Mouse (Mus musculus): ENCODE results near the gene Prpf8. TPM values are rescaled to one million over a fixed set of nuclear protein-coding genes. Genes with fewer than 3 reads are reported as not detected.

The Prpf8 gene
- polyA plus RNA-seq, 1 experiment: 90.2 TPM

DNA sequence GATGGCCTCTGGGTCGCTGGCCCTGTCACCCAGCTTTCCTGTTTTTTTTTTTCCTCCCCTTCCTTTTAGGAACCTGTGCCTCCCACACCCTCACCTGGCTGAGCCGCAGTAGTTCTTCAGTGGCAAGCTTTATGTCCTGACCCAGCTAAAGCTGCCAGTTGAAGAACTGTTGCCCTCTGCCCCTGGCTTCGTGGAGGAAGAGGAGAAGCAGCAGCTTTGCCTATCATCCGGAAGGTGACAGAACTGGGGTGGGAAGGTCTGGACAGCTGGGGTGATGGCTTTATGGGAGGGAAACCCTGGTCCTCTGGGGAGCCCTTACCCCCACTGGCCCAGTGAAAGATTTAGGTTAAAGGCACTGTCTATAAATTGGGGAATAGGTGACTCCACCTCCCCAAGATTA, 23.0 kb upstream of the Prpf8 start:
- WGBS: 61% methylated on average over 4 of the region's 4 CpGs
- no peak overlapping the region for H3K4me3 ChIP-seq (replicated peaks; ENCODE audit: extremely low read depth, low read depth, low read length)
- H3K4me1 ChIP-seq (ENCODE audit: control insufficient read depth, insufficient read depth, low read length): peaks cover 23% of the 10 kb centered on the region
- DNase-seq: no peak
- TF ChIP-seq CTCF (IDR thresholded peaks at IDR 0.05; ENCODE audit: insufficient read depth, low read length) (no peak), POLR2A (IDR thresholded peaks at IDR 0.05; ENCODE audit: borderline replicate concordance, extremely low read depth, low read depth, low read length) (no peak)

- no peak overlapping the region for H3K4me3 ChIP-seq (replicated peaks; ENCODE audit: extremely low read depth, low read depth, low read length)
- 83% methylated on average over 6 of the region's 6 CpGs for WGBS
- H3K4me1 ChIP-seq (ENCODE audit: control insufficient read depth, insufficient read depth, low read length): peaks cover 20% of the 10 kb centered on the region
- no peak for TF ChIP-seq POLR2A (IDR thresholded peaks at IDR 0.05; ENCODE audit: borderline replicate concordance, extremely low read depth, low read depth, low read length)
- no peak for TF ChIP-seq CTCF (IDR thresholded peaks at IDR 0.05; ENCODE audit: insufficient read depth, low read length)
- DNase-seq: no peak
These were observed 22.2 kb upstream of the Prpf8 start for GRCm38 (mm10) chr11:75464417-75464816.

GRCm38 (mm10) chr11:75465051-75465450, 21.6 kb upstream of the Prpf8 start:
- Histone ChIP-seq H3K4me1 (ENCODE audit: control insufficient read depth, insufficient read depth, low read length) (peaks cover 13% of the 10 kb centered on the region), H3K4me3 (replicated peaks; ENCODE audit: extremely low read depth, low read depth, low read length) (no peak overlapping the region)
- no peak for DNase-seq
- WGBS: 73% methylated on average over 6 of the region's 6 CpGs
- TF ChIP-seq CTCF (IDR thresholded peaks at IDR 0.05; ENCODE audit: insufficient read depth, low read length) (no peak), POLR2A (IDR thresholded peaks at IDR 0.05; ENCODE audit: borderline replicate concordance, extremely low read depth, low read depth, low read length) (no peak)

- Histone ChIP-seq H3K4me1 (ENCODE audit: control insufficient read depth, insufficient read depth, low read length) (peaks cover 12% of the 10 kb centered on the region), H3K4me3 (replicated peaks; ENCODE audit: extremely low read depth, low read depth, low read length) (no peak overlapping the region)
- DNase-seq: no peak
- 97% methylated on average over 4 of the region's 4 CpGs for WGBS
- no peak for TF ChIP-seq POLR2A (IDR thresholded peaks at IDR 0.05; ENCODE audit: borderline replicate concordance, extremely low read depth, low read depth, low read length)
- peak; percentile 11; the same call in 1 of the 2 replicates for TF ChIP-seq CTCF (IDR thresholded peaks at IDR 0.05; ENCODE audit: insufficient read depth, low read length)
These were observed 19.7 kb upstream of the Prpf8 start for GRCm38 (mm10) chr11:75466731-75467505.

- Histone ChIP-seq H3K4me1 (ENCODE audit: control insufficient read depth, insufficient read depth, low read length) (peaks cover 12% of the 10 kb centered on the region), H3K4me3 (replicated peaks; ENCODE audit: extremely low read depth, low read depth, low read length) (peak overlapping the region; percentile 53)
- TF ChIP-seq CTCF (IDR thresholded peaks at IDR 0.05; ENCODE audit: insufficient read depth, low read length) (no peak), POLR2A (IDR thresholded peaks at IDR 0.05; ENCODE audit: borderline replicate concordance, extremely low read depth, low read depth, low read length) (no peak)
- WGBS: 15% methylated on average over 19 of the region's 19 CpGs
- DNase-seq: peak; percentile 48
These were observed 19.0 kb upstream of the Prpf8 start for GRCm38 (mm10) chr11:75467512-75468215.

DNA sequence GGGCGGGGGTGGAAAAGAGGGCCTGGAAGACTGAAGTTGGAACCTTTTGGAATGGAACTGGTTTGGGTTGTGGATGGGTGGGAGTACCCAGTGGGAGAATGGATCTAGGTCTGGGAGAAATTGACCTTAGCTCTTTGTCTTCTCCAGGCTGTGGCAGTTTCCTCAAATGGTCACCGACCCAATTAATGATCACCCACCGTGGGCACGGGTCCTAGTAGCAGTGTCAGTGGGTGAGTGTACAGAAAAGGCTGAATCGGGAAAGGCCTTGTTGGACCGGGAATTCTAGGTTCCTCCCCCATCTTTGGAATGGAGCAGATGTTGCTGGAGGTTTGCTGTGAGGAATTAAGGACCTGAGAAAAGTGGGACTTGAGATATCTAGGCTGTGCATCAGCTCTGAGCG, 18.2 kb upstream of the Prpf8 start:
- DNase-seq: no peak
- Histone ChIP-seq H3K4me3 (replicated peaks; ENCODE audit: extremely low read depth, low read depth, low read length) (peak overlapping the region; percentile 53), H3K4me1 (ENCODE audit: control insufficient read depth, insufficient read depth, low read length) (peaks cover 7% of the 10 kb centered on the region)
- 69% methylated on average over 7 of the region's 7 CpGs for WGBS
- TF ChIP-seq CTCF (IDR thresholded peaks at IDR 0.05; ENCODE audit: insufficient read depth, low read length) (no peak), POLR2A (IDR thresholded peaks at IDR 0.05; ENCODE audit: borderline replicate concordance, extremely low read depth, low read depth, low read length) (no peak)

GRCm38 (mm10) chr11:75469261-75469660, 17.4 kb upstream of the Prpf8 start:
- Histone ChIP-seq H3K4me1 (ENCODE audit: control insufficient read depth, insufficient read depth, low read length) (peaks cover 4% of the 10 kb centered on the region), H3K4me3 (replicated peaks; ENCODE audit: extremely low read depth, low read depth, low read length) (no peak overlapping the region)
- 95% methylated on average over 4 of the region's 4 CpGs for WGBS
- TF ChIP-seq CTCF (IDR thresholded peaks at IDR 0.05; ENCODE audit: insufficient read depth, low read length): no peak
- no peak for TF ChIP-seq POLR2A (IDR thresholded peaks at IDR 0.05; ENCODE audit: borderline replicate concordance, extremely low read depth, low read depth, low read length)
- DNase-seq: no peak

DNA sequence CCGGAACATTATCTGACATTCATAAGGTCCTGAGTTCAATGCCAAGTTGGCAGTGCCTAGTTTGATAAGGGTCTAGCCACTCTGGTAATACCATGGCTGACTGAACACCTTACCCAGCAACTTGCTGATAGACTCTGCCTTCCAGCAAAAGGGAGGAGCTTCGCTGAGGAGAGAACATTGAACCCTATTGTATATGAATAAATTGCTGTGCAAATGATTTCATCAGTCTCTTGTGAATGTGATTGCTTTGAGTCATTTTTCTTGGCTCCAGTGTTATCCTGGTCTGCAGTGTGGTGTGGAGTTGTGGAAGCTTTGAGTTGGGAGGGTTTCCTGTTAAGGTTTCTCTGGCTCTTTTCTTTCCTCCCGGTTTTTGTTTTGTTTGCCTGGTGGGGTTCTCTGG, 15.9 kb upstream of the Prpf8 start:
- 67% methylated on average over 3 of the region's 3 CpGs for WGBS
- Histone ChIP-seq H3K4me3 (replicated peaks; ENCODE audit: extremely low read depth, low read depth, low read length) (no peak overlapping the region), H3K4me1 (ENCODE audit: control insufficient read depth, insufficient read depth, low read length) (peaks cover 4% of the 10 kb centered on the region)
- DNase-seq: no peak
- TF ChIP-seq CTCF (IDR thresholded peaks at IDR 0.05; ENCODE audit: insufficient read depth, low read length) (no peak), POLR2A (IDR thresholded peaks at IDR 0.05; ENCODE audit: borderline replicate concordance, extremely low read depth, low read depth, low read length) (no peak)

- no peak for DNase-seq
- TF ChIP-seq CTCF (IDR thresholded peaks at IDR 0.05; ENCODE audit: insufficient read depth, low read length) (no peak), POLR2A (IDR thresholded peaks at IDR 0.05; ENCODE audit: borderline replicate concordance, extremely low read depth, low read depth, low read length) (no peak)
- no peak overlapping the region for H3K4me3 ChIP-seq (replicated peaks; ENCODE audit: extremely low read depth, low read depth, low read length)
- H3K4me1 ChIP-seq (ENCODE audit: control insufficient read depth, insufficient read depth, low read length): peaks cover 2% of the 10 kb centered on the region
- WGBS: 63% methylated on average over 11 of the region's 11 CpGs
These were observed 14.0 kb upstream of the Prpf8 start for GRCm38 (mm10) chr11:75472469-75473081.
